ENCODE assay signal across 19 mouse cellular contexts in the genomic region with DNA sequence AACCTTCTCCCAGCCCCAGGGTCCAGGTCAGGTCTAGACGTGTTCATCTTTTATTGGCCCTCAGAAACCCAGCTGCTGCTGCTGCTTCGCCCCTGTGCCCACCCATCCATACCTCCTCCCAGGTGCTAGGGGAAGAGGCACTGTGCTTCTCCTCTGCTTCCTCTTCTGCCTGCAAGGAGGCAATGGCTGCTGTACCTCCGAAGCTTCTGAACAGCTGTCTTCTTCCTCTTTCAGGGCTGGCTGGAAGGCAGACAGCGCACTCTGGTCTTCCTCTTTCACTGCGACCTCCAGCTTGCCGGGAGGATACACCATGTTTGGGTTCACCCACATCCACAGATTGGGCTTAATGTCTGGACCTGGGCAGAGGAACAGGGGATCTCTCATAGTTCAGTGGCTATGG. TPM values are rescaled to one million over a fixed set of nuclear protein-coding genes. Genes with fewer than 3 reads are reported as not detected.
A peak's percentile ranks its signal among the peaks of the same experiment; 100 is the strongest.
DNase-seq lines count a peak whose midpoint lies in the region; ATAC-seq lines count a peak whose summit lies in the region.
"Had no signal": no experiment of that assay in that cellular context is flagged by ENCODE, and none has a peak within 500 bp of the region (broad histone marks: within the 10 kb centered on the region; RNA-seq: fewer than 3 reads in every experiment).

No protein-coding gene starts in this region.

- no peaks in the 10 kb centered on the region for H3K27me3 ChIP-seq in embryonic facial prominence, embryonic 13.5 days
- H3K27me3 ChIP-seq: intestine, embryonic 15.5 days had no signal

- no peak for ATAC-seq in embryonic facial prominence, embryonic 13.5 days (ENCODE audit: insufficient number of reproducible peaks, insufficient read depth, low FRiP score, low TSS enrichment, low read depth)
- peak; percentile 94 for ATAC-seq in monocyte, adult 5-6 weeks (replicated peaks; ENCODE audit: insufficient number of reproducible peaks, low FRiP score, low TSS enrichment, poor library complexity, severe bottlenecking)
- ATAC-seq: intestine, embryonic 15.5 days had no signal

- peak; percentile 48 for DNase-seq in layer of hippocampus, adult 9-11 months
- no peak for DNase-seq in layer of hippocampus, adult 8-10 months (ENCODE audit: low spot score in 2 of 2)
- DNase-seq in B cell, adult 2 months = peak; percentile 66 to 67
- DNase-seq in urinary bladder, adult 18-20 months (ENCODE audit: low spot score in 2 of 2) = no peak
- DNase-seq in right cerebral cortex, adult 2 months (ENCODE audit: low spot score in 2 of 2) = no peak
- no peak for DNase-seq in testis, postnatal 14 days (ENCODE audit: low spot score)
- DNase-seq: cerebellum, adult 9-10 months; heart, postnatal 36 days; liver, embryonic 13.5 days had no signal

- 82% methylated on average over 6 of the region's 6 CpGs for WGBS in embryonic facial prominence, embryonic 13.5 days

- no peak overlapping the region for H3K27ac ChIP-seq in embryonic facial prominence, embryonic 13.5 days
- H3K27ac ChIP-seq: intestine, embryonic 15.5 days; liver, embryonic 13.5 days; midbrain, embryonic 10.5 days had no signal

- no peaks in the 10 kb centered on the region for H3K36me3 ChIP-seq in embryonic facial prominence, embryonic 13.5 days
- H3K36me3 ChIP-seq: intestine, embryonic 15.5 days; liver, embryonic 13.5 days; midbrain, embryonic 10.5 days had no signal

- H3K4me2 ChIP-seq in embryonic facial prominence, embryonic 13.5 days = no peak overlapping the region
- H3K4me2 ChIP-seq: intestine, embryonic 15.5 days; liver, embryonic 13.5 days had no signal

- H3K9me3 ChIP-seq in embryonic facial prominence, embryonic 13.5 days = no peaks in the 10 kb centered on the region
- H3K9me3 ChIP-seq: intestine, embryonic 15.5 days; liver, embryonic 13.5 days; midbrain, embryonic 10.5 days had no signal

- H3K4me1 ChIP-seq in embryonic facial prominence, embryonic 13.5 days = peaks cover 11% of the 10 kb centered on the region
- H3K4me1 ChIP-seq: intestine, embryonic 15.5 days; liver, embryonic 13.5 days had no signal

- no peak overlapping the region for H3K4me3 ChIP-seq in embryonic facial prominence, embryonic 13.5 days
- H3K4me3 ChIP-seq: intestine, embryonic 15.5 days; liver, embryonic 13.5 days; midbrain, embryonic 10.5 days had no signal

- H3K9ac ChIP-seq in embryonic facial prominence, embryonic 13.5 days = peak overlapping the region; percentile 12; the same call in 1 of the 2 replicates
- H3K9ac ChIP-seq: intestine, embryonic 15.5 days; liver, embryonic 13.5 days had no signal

RNA-seq across cellular contexts. Expression of a gene that starts 5.2 kb away (rescaled TPM):
- total RNA-seq in layer of hippocampus, adult 8-10 months (2022) = not detected
- polyA plus RNA-seq in embryonic facial prominence, embryonic 13.5 days (2015; fragmentation: Nextera tagmentation; extraction: Ambion mirVana) = not detected in 2 replicates
- total RNA-seq in monocyte, adult 5-6 weeks (2017) = not detected in 3 replicates
- total RNA-seq: gastrocnemius, adult 18-20 months; heart, postnatal 36 days had no signal
- polyA plus RNA-seq: C2C12; forebrain, embryonic 11.5 days; intestine, embryonic 15.5 days; large intestine, adult 2 months; liver, embryonic 13.5 days; midbrain, embryonic 10.5 days; neural tube, embryonic 11.5 days; stomach, embryonic 14.5 days had no signal

RNA-seq across cellular contexts. Expression of a gene that starts 17.4 kb away (rescaled TPM):
- 10 to 100 TPM; 21.1 to 24.9 (median 23.4) TPM for total RNA-seq in layer of hippocampus, adult 8-10 months (2022)
- 33.3 and 35.3 TPM in 2 replicates for polyA plus RNA-seq in embryonic facial prominence, embryonic 13.5 days (2015; fragmentation: Nextera tagmentation; extraction: Ambion mirVana)
- 25.5 to 38.4 TPM (median 28.7 TPM) in 3 replicates for total RNA-seq in monocyte, adult 5-6 weeks (2017)

RNA-seq across cellular contexts. Expression of a gene that starts 19.0 kb away (rescaled TPM):
- not detected for total RNA-seq in layer of hippocampus, adult 8-10 months (2022)
- polyA plus RNA-seq in embryonic facial prominence, embryonic 13.5 days (2015; fragmentation: Nextera tagmentation; extraction: Ambion mirVana) = 2.8 and 2.9 TPM in 2 replicates
- not detected in 3 replicates for total RNA-seq in monocyte, adult 5-6 weeks (2017)
- total RNA-seq: heart, postnatal 36 days had no signal
- polyA plus RNA-seq: forebrain, embryonic 11.5 days; large intestine, adult 2 months; liver, embryonic 13.5 days; midbrain, embryonic 10.5 days had no signal

RNA-seq across cellular contexts. Expression of a gene that starts 28.3 kb away (rescaled TPM):
- total RNA-seq in layer of hippocampus, adult 8-10 months (2022) = 10 to 100 TPM; 63.7 to 73.0 (median 68.9) TPM
- polyA plus RNA-seq in embryonic facial prominence, embryonic 13.5 days (2015; fragmentation: Nextera tagmentation; extraction: Ambion mirVana) = 165 and 174 TPM in 2 replicates
- total RNA-seq in monocyte, adult 5-6 weeks (2017) = 25.9 to 40.8 TPM (median 32.3 TPM) in 3 replicates

RNA-seq across cellular contexts. Expression of a gene that starts 28.8 kb away (rescaled TPM):
- 100 to 1,000 TPM; 739 to 859 (median 825) TPM for total RNA-seq in layer of hippocampus, adult 8-10 months (2022)
- polyA plus RNA-seq in embryonic facial prominence, embryonic 13.5 days (2015; fragmentation: Nextera tagmentation; extraction: Ambion mirVana) = 2,222 and 2,384 TPM in 2 replicates
- total RNA-seq in monocyte, adult 5-6 weeks (2017) = 995 to 1,562 TPM (median 1,501 TPM) in 3 replicates

Comparison
In these comparisons a context has a peak if more than half of its experiments do, and no peak if none do; other contexts are left out.
1. DNase-seq: peak in layer of hippocampus, adult 9-11 months (single experiment) and B cell, adult 2 months (2 of 2); none in layer of hippocampus, adult 8-10 months (0 of 2), urinary bladder, adult 18-20 months (0 of 2), right cerebral cortex, adult 2 months (0 of 2) and testis, postnatal 14 days (single experiment).